Mouse (Mus musculus): ENCODE measurements around the gene 4933428G20Rik.

DNA sequence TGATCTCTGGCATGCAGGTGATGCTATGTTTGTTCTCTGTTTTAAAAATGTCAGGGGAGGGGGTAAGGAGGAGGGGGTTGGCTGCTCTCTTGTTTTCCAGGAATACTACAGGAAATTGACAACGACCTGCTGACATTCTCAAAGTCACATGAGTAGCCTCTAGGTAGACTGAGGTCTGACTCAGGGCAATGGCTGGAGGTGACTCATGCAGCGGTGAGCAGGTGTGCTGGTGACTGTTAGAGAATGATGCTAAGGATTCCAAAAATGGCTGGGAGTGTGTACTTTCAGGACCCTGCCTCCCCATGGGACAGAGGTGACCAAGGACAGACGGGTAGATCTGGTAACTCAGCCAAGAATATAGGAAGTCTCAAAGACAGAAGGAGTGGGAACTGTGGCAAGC lies 8.1 kb upstream of the 4933428G20Rik start:
- no peak for TF ChIP-seq POLR2A (IDR thresholded peaks at IDR 0.05; ENCODE audit: low read depth, low read length)
- no peak for TF ChIP-seq CTCF (IDR thresholded peaks at IDR 0.05; ENCODE audit: extremely low read depth, insufficient read length, insufficient replicate concordance, low read depth, low read length)

Measured in small intestine, adult 2 months (tissue).